Comparison of ENCODE assay signal across 8 mouse cellular contexts in genomic region chr3:145576482-145576822, GRCm38 (mm10). TPM values are rescaled to one million over a fixed set of nuclear protein-coding genes. Genes with fewer than 3 reads are reported as not detected.
DNase-seq lines count a peak whose midpoint lies in the region; ATAC-seq and TF ChIP-seq lines count a peak whose summit lies in the region.

No protein-coding gene starts in this region.

- peaks cover 4 to 9% of the 10 kb centered on the region in 2 experiments for H3K4me1 ChIP-seq in heart, embryonic 14.5 days (ENCODE audit: control insufficient read depth in 2 of 2, insufficient read depth in 2 of 2, low read length in 2 of 2)
- peaks cover 6% of the 10 kb centered on the region; the same call in 1 of the 2 replicates for H3K4me1 ChIP-seq in hindbrain, postnatal 0 days (ENCODE audit: insufficient read depth, low read length)
- H3K4me1 ChIP-seq in midbrain, embryonic 14.5 days (ENCODE audit: control insufficient read depth, insufficient read depth, low read length), result peaks cover 12% of the 10 kb centered on the region

- H3K4me2 ChIP-seq in heart, embryonic 14.5 days (ENCODE audit: low read length), result peak overlapping the region; percentile 85
- H3K4me2 ChIP-seq in hindbrain, postnatal 0 days (ENCODE audit: low read depth, low read length), result peak overlapping the region; percentile 74
- peak overlapping the region; percentile 92 for H3K4me2 ChIP-seq in midbrain, embryonic 14.5 days (ENCODE audit: low read length)

- WGBS in heart, embryonic 14.5 days, result under 1% methylated on average over 11 of the region's 11 CpGs
- WGBS in hindbrain, postnatal 0 days, result under 1% methylated on average over 11 of the region's 11 CpGs
- WGBS in midbrain, embryonic 14.5 days, result 1% methylated on average over 11 of the region's 11 CpGs

- DNase-seq in heart, adult 9 months (ENCODE audit: low spot score in 2 of 2), result no peak
- DNase-seq in brain, embryonic 18.5 days (ENCODE audit: low read depth, low spot score), result peak; percentile 8
- no peak for DNase-seq in hindbrain, postnatal 0 days (ENCODE audit: low spot score)
- no peak for DNase-seq in midbrain, embryonic 14.5 days
- DNase-seq in adrenal gland, adult 8-10 months, result no peak
- no peak for DNase-seq in layer of hippocampus, postnatal 10 days (ENCODE audit: low spot score in 2 of 2)
- no peak for DNase-seq in left cerebral cortex, postnatal 10 days (ENCODE audit: extremely low spot score in 1 of 2, low spot score in 2 of 2)

- no peaks in the 10 kb centered on the region for H3K27me3 ChIP-seq in heart, embryonic 14.5 days (ENCODE audit: control insufficient read depth, insufficient read depth, low read length)
- H3K27me3 ChIP-seq in hindbrain, postnatal 0 days (ENCODE audit: insufficient read depth, low read length), result no peaks in the 10 kb centered on the region
- H3K27me3 ChIP-seq in midbrain, embryonic 14.5 days (ENCODE audit: control insufficient read depth, insufficient read depth, low read length), result no peaks in the 10 kb centered on the region

- peak overlapping the region; percentile 82 for H3K9ac ChIP-seq in heart, embryonic 14.5 days (ENCODE audit: low read length)
- H3K9ac ChIP-seq in hindbrain, postnatal 0 days (replicated peaks; ENCODE audit: low read length), result peak overlapping the region; percentile 63
- peak overlapping the region; percentile 71 for H3K9ac ChIP-seq in midbrain, embryonic 14.5 days (replicated peaks; ENCODE audit: low read length)

- peaks cover 32% of the 10 kb centered on the region for H3K36me3 ChIP-seq in heart, embryonic 14.5 days (ENCODE audit: control insufficient read depth, insufficient read depth, low read length)
- no peaks in the 10 kb centered on the region; the same call in 1 of the 2 replicates for H3K36me3 ChIP-seq in hindbrain, postnatal 0 days (ENCODE audit: insufficient read depth, low read length)
- H3K36me3 ChIP-seq in midbrain, embryonic 14.5 days (ENCODE audit: control insufficient read depth, insufficient read depth, low read length), result peaks cover 25% of the 10 kb centered on the region

- H3K4me3 ChIP-seq in heart, embryonic 14.5 days (ENCODE audit: control insufficient read depth in 1 of 2, insufficient read depth in 1 of 2, low read depth in 1 of 2, low read length in 2 of 2), result peak overlapping the region; percentile 69 to 78
- H3K4me3 ChIP-seq in hindbrain, postnatal 0 days (ENCODE audit: low read length), result peak overlapping the region; percentile 69
- H3K4me3 ChIP-seq in midbrain, embryonic 14.5 days (replicated peaks; ENCODE audit: low read depth, low read length), result peak overlapping the region; percentile 75

- ATAC-seq in heart, embryonic 14.5 days (ENCODE audit: insufficient number of reproducible peaks, insufficient read depth, low FRiP score, low read depth), result no peak
- no peak for ATAC-seq in hindbrain, postnatal 0 days
- ATAC-seq in midbrain, embryonic 14.5 days (ENCODE audit: low FRiP score, low TSS enrichment), result no peak

- no peak for TF ChIP-seq CTCF in hindbrain, postnatal 0 days (IDR thresholded peaks at IDR 0.05; ENCODE audit: low read depth)

- no peak overlapping the region; a peak in 1 of 4 replicates for H3K27ac ChIP-seq in heart, embryonic 14.5 days (replicated peaks in 1 of 2; ENCODE audit: control insufficient read depth in 1 of 2, insufficient read depth in 1 of 2, low read depth in 2 of 2, low read length in 2 of 2)
- peak overlapping the region; percentile 76 for H3K27ac ChIP-seq in hindbrain, postnatal 0 days
- peak overlapping the region; percentile 53; the same call in 1 of the 2 replicates for H3K27ac ChIP-seq in midbrain, embryonic 14.5 days (replicated peaks; ENCODE audit: low read depth, low read length)

- intact Hi-C loops in left cerebral cortex, postnatal 10 days (cut with DNase I), result no loop called here

- no peaks in the 10 kb centered on the region for H3K9me3 ChIP-seq in heart, embryonic 14.5 days (ENCODE audit: control insufficient read depth, low read length)
- no peaks in the 10 kb centered on the region for H3K9me3 ChIP-seq in hindbrain, postnatal 0 days (ENCODE audit: low read length)
- H3K9me3 ChIP-seq in midbrain, embryonic 14.5 days (ENCODE audit: control insufficient read depth, low read length), result no peaks in the 10 kb centered on the region

RNA-seq across cellular contexts. Expression of gene Znhit6, which starts 0.4 kb away (rescaled TPM):
- polyA plus RNA-seq in heart, embryonic 14.5 days (2014; fragmentation: Nextera tagmentation; extraction: Ambion mirVana), result 18.0 and 20.2 TPM in 2 replicates
- total RNA-seq in hindbrain, postnatal 0 days (2014; rRNA removed), result 5.8 and 9.3 TPM in 2 replicates
- polyA plus RNA-seq in hindbrain, postnatal 0 days (2015; fragmentation: Nextera tagmentation; extraction: Ambion mirVana), result 34.9 and 36.9 TPM in 2 replicates
- polyA plus RNA-seq in midbrain, embryonic 14.5 days (2014; fragmentation: Nextera tagmentation; extraction: Ambion mirVana), result 27.5 and 32.9 TPM in 2 replicates
- 10 to 100 TPM; 14.5 to 24.9 (median 18.2) TPM for total RNA-seq in adrenal gland, adult 8-10 months (2022)
- 10 to 100 TPM; 22.9 to 28.7 TPM for total RNA-seq in layer of hippocampus, postnatal 10 days (2021)
- total RNA-seq in left cerebral cortex, postnatal 10 days (2021), result 10 to 100 TPM; 18.5 to 20.9 TPM

Comparison
In these comparisons a context has a peak if more than half of its experiments do, and no peak if none do; other contexts are left out.
1. H3K27ac ChIP-seq: peak in hindbrain, postnatal 0 days (single experiment) and midbrain, embryonic 14.5 days (single experiment); none in heart, embryonic 14.5 days (0 of 2).
2. Peak in every context shown above with its lines, with median percentiles within 50 percentile points of each other: H3K4me2 ChIP-seq, H3K4me3 ChIP-seq and H3K9ac ChIP-seq.